Mouse (Mus musculus) cerebellum, adult 2 months (tissue): ENCODE results near the gene Rfc2.

Source experiments
- CTCF ChIP-seq: fragments of 200-500 bp; IDR thresholded peaks from 2 replicates; pipeline ENCODE4 v1.5.1; 2011; ENCODE audit warnings: low read depth, mild to moderate bottlenecking, control low read depth, low read length, moderate library complexity, borderline replicate concordance; ENCODE audit not compliant: insufficient read depth
- POLR2A ChIP-seq: fragments of 200-500 bp; IDR thresholded peaks from 2 replicates; pipeline ENCODE4 v1.6.1; 2011; ENCODE audit warnings: low read length, control low read depth, borderline replicate concordance; ENCODE audit not compliant: insufficient read depth

DNA sequence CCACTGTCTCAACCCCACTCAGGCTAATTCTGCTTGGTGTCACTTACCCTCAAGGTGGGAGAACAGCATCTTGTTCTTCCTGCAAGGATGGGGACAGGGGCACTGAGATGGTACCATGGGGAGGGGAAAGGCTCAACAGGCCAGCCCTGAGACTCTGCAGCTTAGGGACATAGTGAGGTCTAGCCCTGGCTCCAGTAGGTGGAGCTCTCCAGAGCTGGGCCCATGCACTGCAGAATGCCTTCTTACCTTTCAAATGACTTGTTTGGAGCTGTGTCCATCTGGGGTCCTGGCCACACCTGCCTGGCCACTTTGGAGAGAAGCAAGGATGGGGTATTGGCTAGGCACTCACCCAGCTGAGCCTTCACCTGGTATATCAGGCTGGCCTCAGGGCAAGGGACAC, 25.1 kb downstream of the Rfc2 start:
- TF ChIP-seq CTCF (no peak; the same call in 1 of the 2 replicates), POLR2A (no peak)
